Mouse (Mus musculus): ENCODE data around the gene Cacna2d2.

DNA sequence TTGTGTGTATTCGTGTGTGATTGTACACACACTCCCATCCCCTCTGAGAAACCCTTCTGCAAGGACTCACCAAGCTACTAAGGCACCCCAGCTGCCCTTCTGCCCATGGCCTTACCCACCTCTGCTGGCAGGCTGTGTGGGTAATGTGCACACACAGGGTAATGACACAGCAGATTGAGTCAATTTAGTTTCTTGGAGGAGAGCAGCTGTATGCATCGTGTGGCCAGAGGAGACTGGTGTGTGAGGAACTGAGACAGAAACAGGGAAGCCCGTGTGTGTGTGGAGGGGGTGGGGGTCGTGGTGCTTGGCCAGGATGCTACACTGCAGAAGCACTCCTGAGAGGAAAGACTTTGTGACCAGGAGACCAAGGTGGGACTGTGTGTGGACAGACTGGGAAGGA is 27.0 kb upstream of the Cacna2d2 start:
- no peak for TF ChIP-seq POLR2A (IDR thresholded peaks at IDR 0.05; ENCODE audit: borderline replicate concordance, low read depth, low read length)
- no peak for TF ChIP-seq CTCF (IDR thresholded peaks at IDR 0.05; ENCODE audit: low read depth, low read length)
